Mouse (Mus musculus) liver, embryonic 14.5 days (tissue): Measurements from ENCODE around the gene Cpt1a. TPM values are rescaled to one million over a fixed set of nuclear protein-coding genes. Genes with fewer than 3 reads are reported as not detected.

ENCODE experiments used
- ATAC-seq: fragments of 200-750 bp; cut with Nextera tagmentation; 2 replicates; pipeline ENCODE4 v1.8.0; 2017; ENCODE audit warnings: moderate number of reproducible peaks, mild to moderate bottlenecking, moderate library complexity; ENCODE audit not compliant: insufficient read depth
- DNase-seq, 3 experiments: peaks; one replicate each; pipeline ENCODE4 v3.0.0-alpha.2; 2012 to 2013; ENCODE audit warnings: low read depth in 3 of 3, low spot score in 3 of 3
- H3K27ac ChIP-seq: fragments of 300-500 bp; sonication (generic); 2 replicates; pipeline ENCODE4 v1.5.1; 2014; ENCODE audit warnings: moderate library complexity, mild to moderate bottlenecking, control low read depth, inconsistent platforms
- H3K27me3 ChIP-seq: fragments of 300-500 bp; sonication (generic); 2 replicates; pipeline ENCODE4 v1.6.1; 2014; ENCODE audit warnings: mild to moderate bottlenecking, low read length, moderate library complexity; ENCODE audit not compliant: control insufficient read depth, insufficient read depth
- H3K36me3 ChIP-seq: fragments of 300-500 bp; sonication (generic); replicated peaks from 2 replicates; pipeline ENCODE4 v1.6.1; 2014; ENCODE audit warnings: low read depth; ENCODE audit not compliant: control insufficient read depth, insufficient read depth
- H3K4me1 ChIP-seq, 2 experiments: fragments of 200-500 bp in 1 of 2; fragments of 300-500 bp in 1 of 2; sonication (generic) in 1 of 2; replicated peaks; 2 replicates each; pipeline ENCODE4 v1.6.1; 2012 to 2014; ENCODE audit warnings: antibody characterized with exemption in 1 of 2, inconsistent platforms in 1 of 2, low read length in 1 of 2; ENCODE audit not compliant: control insufficient read depth in 2 of 2, insufficient read depth in 2 of 2
- H3K4me2 ChIP-seq: fragments of 300-500 bp; sonication (generic); 2 replicates; pipeline ENCODE4 v1.6.1; 2014; ENCODE audit warnings: low read depth, mild to moderate bottlenecking, control low read depth, moderate library complexity
- H3K4me3 ChIP-seq, 2 experiments: fragments of 200-500 bp in 1 of 2; fragments of 300-500 bp in 1 of 2; sonication (generic) in 1 of 2; 2 replicates each; pipeline ENCODE4 v1.5.1; 2012 to 2014; ENCODE audit warnings: low read depth in 2 of 2, low read length in 2 of 2, mild to moderate bottlenecking in 2 of 2, control low read depth in 1 of 2, inconsistent platforms in 1 of 2, moderate library complexity in 1 of 2; ENCODE audit not compliant: insufficient read depth in 1 of 2
- H3K9ac ChIP-seq: fragments of 300-500 bp; sonication (generic); replicated peaks from 2 replicates; pipeline ENCODE4 v1.6.1; 2014; ENCODE audit warnings: mild to moderate bottlenecking, control low read depth, moderate library complexity
- H3K9me3 ChIP-seq: fragments of 300-500 bp; sonication (generic); 2 replicates; pipeline ENCODE4 v1.6.1; 2016; ENCODE audit warnings: low read length, mixed read lengths; ENCODE audit not compliant: control insufficient read depth
- CTCF ChIP-seq: IDR thresholded peaks from 2 replicates; pipeline ENCODE4 v1.5.1; 2016; ENCODE audit warnings: antibody characterized with exemption, low read depth, control low read depth
- EP300 ChIP-seq: IDR thresholded peaks from 2 replicates; pipeline ENCODE4 v1.6.1; 2016; ENCODE audit warnings: antibody characterized with exemption, low read depth
- WGBS: fragments of 180-500 bp; shearing (Covaris S2); extraction: QIAGEN DNeasy Blood & Tissue Kit; methylation state at CpG from one replicate; pipeline ENCODE4 v1.1.7; 2014; ENCODE audit not compliant: insufficient replicate concordance; 5-methylcytosine and 5-hydroxymethylcytosine counted together
- polyA plus RNA-seq, 2 experiments: library from polyadenylated mRNA; depleted of rRNA in 1 of 2; stranded (reverse) in 1 of 2; unstranded in 1 of 2; fragments of >200 nt; fragmentation: Nextera tagmentation in 1 of 2; extraction: Ambion mirVana in 1 of 2; gene quantifications; 2 replicates each; pipeline versions ENCODE4 v1.2.1 to v1.2.3; 2012 to 2014

The Cpt1a gene
- polyA plus RNA-seq, 2 experiments = 4.6 to 5.2 TPM

- Histone ChIP-seq H3K36me3 (no peaks in the 10 kb centered on the region; the same call in 1 of the 2 replicates), H3K4me2 (no peak overlapping the region), H3K27me3 (no peaks in the 10 kb centered on the region), H3K4me3 (no peak overlapping the region), H3K9me3 (no peaks in the 10 kb centered on the region), H3K4me1 (no peaks in the 10 kb centered on the region), H3K27ac (no peak overlapping the region), H3K9ac (no peak overlapping the region)
- no peak for DNase-seq
- no peak for ATAC-seq
- peak; percentile 80 for TF ChIP-seq CTCF
- TF ChIP-seq EP300 = no peak
- 61% methylated on average over 5 of the region's 5 CpGs for WGBS
Measured at GRCm38 (mm10) chr19:3355096-3355495, 33.0 kb downstream of the Cpt1a start.

GRCm38 (mm10) chr19:3356516-3356915, 34.4 kb downstream of the Cpt1a start:
- no peaks in the 10 kb centered on the region for H3K27me3 ChIP-seq
- peaks cover 0 to 7% of the 10 kb centered on the region in 2 experiments; a peak in 2 of 4 replicates for H3K4me1 ChIP-seq
- no peak overlapping the region for H3K9ac ChIP-seq
- TF ChIP-seq CTCF = no peak
- TF ChIP-seq EP300 = no peak
- no peak overlapping the region for H3K27ac ChIP-seq
- ATAC-seq = no peak
- H3K4me2 ChIP-seq = no peak overlapping the region
- H3K36me3 ChIP-seq = no peaks in the 10 kb centered on the region; the same call in 1 of the 2 replicates
- WGBS = 76% methylated on average over 5 of the region's 5 CpGs
- DNase-seq = no peak
- H3K4me3 ChIP-seq = no peak overlapping the region
- H3K9me3 ChIP-seq = no peaks in the 10 kb centered on the region

GRCm38 (mm10) chr19:3357620-3358019, 35.5 kb downstream of the Cpt1a start:
- DNase-seq (no peak), ATAC-seq (no peak)
- Histone ChIP-seq H3K27ac (no peak overlapping the region), H3K27me3 (no peaks in the 10 kb centered on the region), H3K4me3 (no peak overlapping the region), H3K4me2 (no peak overlapping the region), H3K4me1 (peaks cover 0 to 7% of the 10 kb centered on the region in 2 experiments; a peak in 2 of 4 replicates), H3K9ac (no peak overlapping the region), H3K36me3 (no peaks in the 10 kb centered on the region; the same call in 1 of the 2 replicates), H3K9me3 (no peaks in the 10 kb centered on the region)
- TF ChIP-seq EP300 = no peak
- peak; percentile 49 for TF ChIP-seq CTCF
- 70% methylated on average over 4 of the region's 4 CpGs for WGBS

GRCm38 (mm10) chr19:3359841-3360588, 37.9 kb downstream of the Cpt1a start:
- no peak overlapping the region for H3K9ac ChIP-seq

GRCm38 (mm10) chr19:3363510-3363909, 41.4 kb downstream of the Cpt1a start:
- H3K9ac ChIP-seq = no peak overlapping the region
- no peaks in the 10 kb centered on the region for H3K27me3 ChIP-seq
- peaks cover 2% of the 10 kb centered on the region for H3K36me3 ChIP-seq
- no peak overlapping the region for H3K4me2 ChIP-seq
- 86% methylated on average over 4 of the region's 4 CpGs for WGBS
- no peaks in the 10 kb centered on the region for H3K9me3 ChIP-seq
- H3K4me3 ChIP-seq = no peak overlapping the region
- no peak for DNase-seq
- TF ChIP-seq EP300 = no peak
- no peak for TF ChIP-seq CTCF
- H3K4me1 ChIP-seq = peaks cover 0 to 7% of the 10 kb centered on the region in 2 experiments; a peak in 2 of 4 replicates
- H3K27ac ChIP-seq = no peak overlapping the region
- no peak for ATAC-seq

More at GRCm38 (mm10) chr19:3359841-3360588, 37.9 kb downstream of the Cpt1a start:
- Histone ChIP-seq H3K4me2 (no peak overlapping the region), H3K9me3 (no peaks in the 10 kb centered on the region), H3K4me1 (peaks cover 0 to 7% of the 10 kb centered on the region in 2 experiments; a peak in 2 of 4 replicates), H3K4me3 (no peak overlapping the region), H3K36me3 (no peaks in the 10 kb centered on the region; the same call in none of the 2 replicates), H3K27me3 (no peaks in the 10 kb centered on the region), H3K27ac (no peak overlapping the region)
- ATAC-seq = no peak
- DNase-seq = no peak
- 32% methylated on average over 13 of the region's 13 CpGs for WGBS
- no peak for TF ChIP-seq EP300
- no peak for TF ChIP-seq CTCF
